Mouse (Mus musculus): ENCODE data around the gene Acap1.
"Not testable (repeated sequence)": the region's sequence is repeated elsewhere in the genome, so short reads cannot be mapped to it uniquely, and the experiment has no call there.

Gene Acap1

DNA sequence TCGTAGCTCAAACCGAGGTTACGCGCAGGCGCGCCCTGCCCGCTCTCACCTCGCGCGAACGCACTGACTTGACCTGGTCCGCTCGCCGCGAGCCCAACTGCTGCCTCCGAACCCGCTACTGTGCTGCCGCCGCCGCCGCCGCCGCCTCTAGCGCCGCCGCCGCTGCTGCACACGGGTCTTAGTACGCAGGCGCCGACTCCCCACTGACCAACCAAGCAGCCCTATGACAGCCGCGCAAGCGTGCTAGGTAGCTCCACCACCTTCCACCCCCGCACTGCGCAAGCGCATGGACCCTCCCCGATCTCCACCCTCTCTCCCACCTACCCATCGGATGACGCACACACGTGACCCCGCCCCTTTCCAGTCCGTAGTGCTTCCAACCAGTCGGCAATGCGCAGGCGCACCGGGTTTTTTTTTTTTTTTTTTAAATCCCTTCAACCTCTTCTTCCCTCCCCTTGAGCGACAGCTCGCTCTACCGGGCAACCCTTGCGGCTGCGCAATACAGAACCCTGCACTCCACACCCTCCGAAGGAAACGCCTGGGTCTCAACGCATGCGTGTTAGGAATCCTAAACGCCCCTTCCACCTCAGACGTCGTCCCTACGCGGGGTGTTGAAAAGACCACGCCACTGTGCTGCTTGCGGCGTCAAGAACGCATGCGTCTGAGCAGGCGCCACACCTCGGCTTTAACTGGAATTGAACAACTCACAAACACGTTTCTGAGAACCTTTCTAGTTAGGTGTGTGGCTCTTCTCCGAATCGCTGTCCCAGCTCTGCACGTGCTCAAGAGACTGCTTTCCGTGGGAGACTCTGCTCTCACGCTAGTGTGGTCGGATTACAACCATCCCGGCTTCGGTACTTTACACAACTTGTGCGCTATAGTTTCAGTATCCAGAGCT is 26.0 kb upstream of the Acap1 start, which contains the start of gene Eif5a:
Gene Eif5a (minus strand): TSS at position 845 of the 898 bp plus-strand sequence.
- DNase-seq (ENCODE audit: low spot score), result peak; percentile 100

DNA sequence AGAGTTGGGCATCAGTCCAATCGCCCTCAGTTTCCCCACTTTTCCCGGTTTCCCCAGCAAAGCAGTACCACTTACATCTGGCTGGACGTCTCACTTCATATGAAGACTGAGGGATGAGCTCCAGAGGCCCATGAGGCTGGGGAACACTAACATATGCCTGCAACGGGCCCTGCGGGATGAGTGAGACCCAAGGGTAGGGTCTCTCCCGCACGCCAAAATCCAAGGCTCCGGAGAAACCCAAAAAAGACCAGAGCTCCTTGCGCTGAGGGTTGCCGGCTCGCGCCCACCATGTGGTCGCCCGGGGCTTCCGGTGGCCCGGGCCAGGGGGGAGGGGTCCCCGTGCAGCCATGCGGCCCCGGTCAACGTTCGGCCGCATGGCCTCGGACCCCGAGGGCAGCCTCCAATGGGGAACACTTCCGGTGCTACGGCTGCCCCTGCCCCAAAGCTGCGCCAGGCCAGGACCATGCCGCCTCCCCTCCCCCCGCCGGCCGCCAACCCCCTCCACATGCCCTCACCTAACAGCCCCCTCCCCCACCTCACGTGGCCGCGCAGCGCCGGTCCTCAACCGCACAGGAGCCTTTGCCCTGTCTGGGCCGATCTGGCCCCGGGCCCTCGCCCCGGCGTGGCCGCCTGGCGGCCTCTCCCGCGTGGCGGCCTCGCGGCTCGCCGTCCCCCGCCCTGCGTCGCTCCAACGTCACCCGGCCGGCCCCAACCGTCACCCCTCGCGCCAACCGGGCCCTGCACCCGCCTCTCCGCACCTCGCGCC is 25.1 kb upstream of the Acap1 start:
- peak; percentile 31 for DNase-seq (ENCODE audit: low spot score)

DNA sequence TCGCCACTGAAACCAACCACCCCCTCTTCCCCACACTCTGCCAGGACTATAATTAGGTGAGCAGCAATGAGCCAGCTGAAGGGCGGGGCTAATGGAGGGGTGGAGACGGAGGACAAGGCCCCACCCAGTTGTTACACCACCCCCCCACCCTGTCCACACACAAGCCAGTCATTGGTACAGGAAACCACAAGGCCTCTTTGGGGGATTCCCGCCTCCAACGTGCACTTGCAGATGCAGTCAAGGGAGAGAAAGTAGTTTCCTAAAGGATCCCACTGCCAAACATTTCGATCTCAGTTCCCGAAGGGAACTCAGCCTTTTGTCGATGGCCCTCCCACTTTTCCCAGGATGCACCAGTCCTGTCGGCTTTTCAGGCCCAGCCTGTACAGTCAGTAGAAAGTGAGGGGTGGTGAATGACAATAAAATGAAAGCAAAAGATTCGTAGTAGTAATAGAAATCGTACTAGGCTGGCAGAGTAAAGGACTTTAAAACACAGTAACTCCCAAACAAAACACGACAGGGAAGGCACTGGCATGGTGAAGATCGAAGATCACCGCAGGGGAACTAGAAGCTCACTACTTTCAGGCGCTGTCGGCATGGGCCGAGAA is 24.4 kb upstream of the Acap1 start:
- peak; percentile 87 for DNase-seq (ENCODE audit: low spot score)

DNA sequence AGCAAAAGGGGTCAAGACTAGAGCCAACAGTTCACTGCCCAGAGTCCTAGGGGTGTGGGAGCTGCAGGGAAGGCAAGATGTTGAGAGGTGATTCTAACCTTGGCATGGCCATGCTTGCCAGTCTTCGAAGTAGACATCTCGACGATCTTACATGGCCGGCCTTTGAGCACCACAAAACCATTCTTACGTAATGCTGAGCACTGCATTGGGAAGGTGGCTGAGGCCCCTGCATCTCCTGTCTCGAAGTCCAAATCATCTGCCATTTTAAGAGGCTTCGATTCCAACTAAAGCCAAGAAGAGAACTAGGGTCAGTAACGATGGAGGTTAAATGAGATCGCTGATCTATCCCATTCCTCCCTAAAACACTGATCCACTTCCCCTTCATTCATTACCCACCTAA is 23.7 kb upstream of the Acap1 start:
- DNase-seq (ENCODE audit: low spot score), result no peak

DNA sequence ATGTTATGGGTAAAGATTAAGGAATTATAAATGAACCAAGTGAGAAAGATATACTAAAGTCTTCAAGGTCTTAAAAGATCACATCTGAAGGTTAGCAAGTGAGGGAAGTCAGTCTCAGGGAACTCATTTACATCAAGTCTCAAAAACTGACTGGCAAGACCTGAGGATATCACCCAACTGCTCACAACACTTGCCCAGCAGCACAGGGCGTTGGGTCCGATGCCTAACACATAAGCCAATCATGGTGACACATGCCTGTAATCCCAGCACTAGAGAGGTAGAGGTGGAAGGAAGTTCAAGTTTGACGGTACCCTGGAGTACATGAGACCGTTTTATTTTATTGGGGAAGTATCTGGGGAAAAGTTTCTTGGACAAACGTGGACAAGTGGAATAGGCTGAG is 22.8 kb upstream of the Acap1 start:
- DNase-seq (ENCODE audit: low spot score), result no peak

DNA sequence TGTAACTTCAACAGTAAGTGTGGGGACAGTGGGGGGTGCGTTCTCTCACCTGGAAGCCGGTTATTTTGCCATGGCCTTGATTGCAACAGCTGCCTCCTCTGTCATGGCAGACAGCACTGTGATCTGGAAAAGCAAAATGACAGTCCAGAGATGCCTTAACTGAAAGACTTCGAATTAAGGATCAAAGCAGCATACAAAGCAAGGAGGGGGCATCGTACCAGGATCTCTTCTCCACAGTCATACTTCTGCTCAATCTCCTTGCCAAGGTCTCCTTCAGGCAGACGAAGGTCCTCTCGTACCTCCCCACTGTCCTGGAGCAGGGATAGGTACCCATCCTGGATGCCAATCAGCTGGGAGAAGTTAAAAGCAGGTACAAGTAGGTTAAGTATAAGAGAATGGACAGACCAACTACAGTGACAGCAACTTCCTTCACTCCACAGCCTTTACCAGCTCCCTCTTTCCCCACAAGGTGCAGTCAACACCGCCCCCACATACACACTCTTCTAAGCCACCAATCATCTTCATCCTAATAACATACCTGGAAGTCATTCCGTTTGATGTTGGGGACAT is 22.1 kb upstream of the Acap1 start:
- DNase-seq (ENCODE audit: low spot score), result no peak

DNA sequence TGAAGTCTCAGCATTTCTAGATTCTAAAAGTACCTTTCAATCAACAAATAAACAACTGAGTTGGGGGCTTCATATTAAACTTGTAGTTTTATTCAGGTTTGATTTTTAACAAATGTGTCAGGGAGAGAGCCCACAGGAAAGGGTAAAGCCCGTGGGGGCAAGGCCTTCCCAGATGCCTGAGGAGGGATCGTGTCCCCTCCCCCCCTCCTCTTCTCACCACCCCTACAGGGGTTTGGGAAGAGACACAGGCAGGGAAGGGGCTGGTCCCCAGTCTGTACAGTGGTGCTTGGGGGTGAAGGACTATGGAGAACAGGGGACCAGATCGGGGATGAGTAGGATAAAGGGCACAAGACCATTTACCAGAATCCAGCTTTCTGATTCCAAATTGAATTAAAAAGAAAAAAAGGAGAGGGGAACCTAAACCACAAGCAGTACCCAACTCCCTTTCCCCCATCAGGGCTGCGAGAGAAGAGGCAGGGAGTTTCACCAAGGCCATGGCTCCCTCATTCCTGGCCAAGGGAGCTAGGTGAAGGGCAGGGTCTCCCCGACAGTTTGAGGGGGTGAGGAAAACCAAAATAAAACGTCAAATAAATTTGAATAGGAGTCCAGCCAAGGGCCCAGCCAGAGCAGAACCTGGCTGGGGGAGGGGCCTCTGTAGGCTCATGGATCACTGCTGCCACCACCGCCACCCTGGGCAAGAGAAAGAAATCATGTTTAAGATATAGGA is 21.5 kb upstream of the Acap1 start:
- DNase-seq (ENCODE audit: low spot score), result not testable (repeated sequence)

DNA sequence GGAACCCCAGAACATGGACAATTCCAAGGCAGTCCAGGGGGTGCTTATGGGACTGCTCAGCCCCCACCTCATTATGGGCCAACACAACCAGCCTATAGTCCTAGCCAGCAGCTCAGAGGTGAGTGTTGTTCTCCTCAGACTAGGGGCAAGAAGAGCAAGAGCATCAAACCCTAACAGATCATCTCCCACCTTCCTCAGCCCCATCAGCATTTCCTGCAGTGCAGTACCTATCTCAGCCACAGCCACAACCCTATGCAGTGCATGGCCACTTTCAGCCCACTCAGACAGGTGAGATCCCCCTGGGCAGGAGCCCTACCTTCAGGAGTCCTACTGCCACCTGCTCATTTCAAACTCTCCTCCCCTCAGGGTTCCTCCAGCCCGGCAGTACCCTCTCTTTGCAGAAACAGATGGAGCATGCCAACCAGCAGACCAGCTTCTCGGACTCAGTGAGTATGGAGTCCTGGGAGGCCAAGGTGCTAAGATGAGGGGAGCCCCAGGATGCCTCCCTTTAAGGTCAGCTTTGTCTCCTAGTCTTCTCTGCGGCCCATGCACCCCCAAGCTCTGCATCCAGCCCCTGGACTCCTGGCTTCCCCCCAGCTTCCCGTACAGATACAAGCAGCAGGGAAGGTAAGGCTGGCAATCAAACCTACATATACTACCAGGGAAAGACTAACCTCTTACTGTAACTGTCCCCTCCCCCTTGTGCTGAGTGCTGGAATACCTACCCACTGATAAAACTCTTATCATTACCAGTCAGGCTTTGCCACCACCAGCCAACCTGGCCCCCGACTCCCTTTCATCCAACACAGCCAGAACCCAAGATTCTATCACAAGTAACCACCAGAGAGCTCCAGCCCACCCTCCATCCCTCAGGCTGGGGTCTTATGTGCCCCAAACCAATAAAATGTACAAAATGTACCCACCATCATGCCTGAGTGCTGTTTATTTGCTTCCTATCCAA is 20.6 kb upstream of the Acap1 start:
- no peak for DNase-seq (ENCODE audit: low spot score)

DNA sequence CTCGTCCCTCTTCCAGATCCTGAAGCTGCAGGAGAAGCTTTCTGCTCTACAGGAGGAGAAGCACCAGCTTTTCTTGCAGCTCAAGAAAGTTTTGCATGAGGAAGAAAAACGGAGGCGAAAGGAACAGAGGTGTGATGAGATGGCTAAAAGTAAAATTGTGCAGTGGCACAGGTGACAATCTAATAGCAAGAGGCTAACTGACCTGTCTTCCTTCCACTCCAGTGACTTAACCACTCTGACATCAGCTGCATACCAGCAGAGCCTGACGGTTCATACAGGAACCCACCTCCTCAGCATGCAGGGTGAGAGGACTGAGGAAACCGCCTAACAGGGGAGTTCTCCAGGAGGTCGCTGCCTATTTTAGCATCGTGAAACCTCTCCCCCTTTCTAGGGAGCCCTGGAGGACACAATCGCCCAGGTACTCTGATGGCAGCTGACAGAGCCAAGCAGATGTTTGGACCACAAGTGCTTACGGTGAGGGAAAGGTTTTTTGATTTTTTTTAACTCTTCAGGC is 19.6 kb upstream of the Acap1 start:
- DNase-seq (ENCODE audit: low spot score), result no peak

DNA sequence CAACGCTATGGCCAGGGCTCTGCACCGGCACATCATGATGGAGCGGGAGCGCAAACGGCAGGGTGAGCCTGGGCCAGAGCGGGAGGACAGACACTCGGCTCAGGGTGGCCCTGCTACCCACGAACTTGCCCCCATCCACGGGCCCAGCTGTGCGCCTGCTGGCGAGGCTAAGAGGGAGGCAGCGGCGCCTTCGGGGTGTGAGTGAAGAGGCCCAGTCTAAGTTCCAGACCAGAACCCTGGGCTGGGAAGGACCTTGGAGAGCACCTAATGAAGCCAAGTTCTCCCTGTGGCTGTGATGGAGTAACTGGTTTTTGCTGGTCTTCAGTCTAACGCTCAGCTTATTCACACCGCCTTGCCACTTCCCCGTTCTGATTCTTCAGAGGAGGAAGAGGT is 19.0 kb upstream of the Acap1 start:
- peak; percentile 69 for DNase-seq (ENCODE audit: low spot score)

DNA sequence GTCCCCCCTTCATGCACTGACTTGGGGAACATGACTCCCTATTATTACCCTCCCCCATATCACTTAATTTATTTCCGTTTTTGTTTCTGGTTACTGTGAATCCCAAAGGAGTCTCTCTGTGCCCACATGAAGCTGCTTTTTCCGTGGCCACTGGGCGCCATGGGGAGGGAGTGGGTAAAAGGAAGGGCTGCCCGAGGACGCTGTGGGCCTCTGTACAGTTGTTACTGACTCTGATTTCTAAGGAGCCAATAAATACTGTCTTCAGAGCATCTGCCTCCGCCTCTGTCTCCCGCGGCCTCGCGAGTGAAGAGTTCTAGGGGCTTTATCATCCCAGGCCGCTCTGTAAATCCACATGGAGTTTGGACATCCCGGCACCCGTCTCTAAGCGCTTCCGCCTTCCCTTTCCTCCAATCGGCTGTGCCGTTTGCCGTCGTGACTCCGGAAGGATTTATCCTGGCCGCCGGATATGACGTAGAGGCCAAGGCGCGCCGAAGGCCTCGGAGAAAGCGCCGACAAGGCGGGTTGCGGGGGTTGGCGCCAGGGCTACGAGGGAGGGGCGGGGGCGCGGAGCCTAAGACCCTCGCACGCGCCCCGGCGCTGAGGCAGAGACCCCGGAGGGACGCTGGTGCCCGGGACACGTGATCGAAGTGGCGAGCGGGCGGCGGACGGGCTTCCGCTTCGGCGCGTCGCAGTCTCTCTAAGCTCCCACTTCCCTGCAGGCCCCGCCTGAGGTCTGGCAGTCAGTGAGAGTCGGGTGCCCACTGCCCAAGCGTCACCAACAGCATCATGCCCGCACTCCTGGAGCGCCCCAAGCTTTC is 18.4 kb upstream of the Acap1 start, which contains the start of gene Gps2:
Gene Gps2 (plus strand): TSS at position 335 of the 818 bp plus-strand sequence.
- peak; percentile 95 for DNase-seq (ENCODE audit: low spot score)

DNA sequence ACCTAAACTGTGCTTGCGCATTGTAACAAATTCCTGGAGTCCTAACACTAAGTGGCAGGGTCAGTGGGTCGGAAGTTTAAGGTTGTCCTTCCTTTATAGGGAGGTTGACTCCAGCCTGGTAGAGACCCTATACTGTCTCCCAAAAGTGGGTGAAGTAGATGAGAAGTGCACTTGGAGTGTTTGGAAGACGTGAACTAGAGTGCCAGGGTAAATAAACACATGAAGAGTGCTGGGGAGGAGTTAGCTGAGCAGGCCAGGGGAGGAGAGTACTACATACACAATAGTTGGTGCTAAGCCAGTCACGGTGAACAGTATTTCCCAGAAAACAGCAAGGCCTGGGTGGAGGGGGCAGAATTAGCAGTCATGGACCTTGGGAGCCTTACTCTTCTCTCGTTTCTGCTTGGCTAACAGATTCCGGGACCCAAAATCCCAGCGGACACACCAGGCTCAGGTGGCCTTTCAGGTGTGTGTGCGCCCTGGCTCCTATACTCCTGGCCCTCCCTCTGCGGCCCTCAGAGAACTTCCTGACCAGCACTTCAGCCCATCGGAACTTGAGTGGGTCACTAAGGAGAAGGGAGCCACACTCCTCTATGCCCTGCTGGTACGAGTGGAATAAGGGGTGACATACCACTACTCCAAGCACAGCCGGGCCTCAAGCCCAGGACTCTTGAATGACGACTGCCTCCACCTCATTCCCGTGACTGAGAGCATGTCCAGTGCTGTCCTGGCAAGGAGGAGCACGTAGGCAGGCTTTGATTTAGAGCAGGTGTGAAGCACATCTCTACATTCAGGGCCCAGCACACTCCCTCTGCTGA is 17.6 kb upstream of the Acap1 start:
- DNase-seq (ENCODE audit: low spot score), result peak; percentile 33

DNA sequence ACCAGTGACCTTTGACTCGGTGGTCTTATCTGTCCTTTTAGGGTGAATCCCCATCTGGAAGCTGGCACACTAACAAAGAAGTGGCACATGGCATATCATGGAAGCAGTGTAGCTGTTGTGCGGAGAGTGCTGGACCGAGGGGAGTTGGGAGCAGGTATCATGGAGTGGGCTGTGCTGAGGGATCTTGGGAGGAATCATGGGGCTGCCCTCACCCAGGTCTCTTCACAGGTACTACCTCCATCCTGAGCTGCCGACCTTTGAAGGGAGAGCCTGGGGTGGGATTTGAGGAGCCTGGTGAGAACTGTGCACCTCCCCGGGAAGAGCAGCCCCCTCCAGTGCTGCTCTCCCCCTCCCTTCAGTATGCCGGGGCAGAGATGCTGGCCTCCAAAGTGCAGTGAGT is 16.4 kb upstream of the Acap1 start:
- no peak for DNase-seq (ENCODE audit: low spot score)

DNA sequence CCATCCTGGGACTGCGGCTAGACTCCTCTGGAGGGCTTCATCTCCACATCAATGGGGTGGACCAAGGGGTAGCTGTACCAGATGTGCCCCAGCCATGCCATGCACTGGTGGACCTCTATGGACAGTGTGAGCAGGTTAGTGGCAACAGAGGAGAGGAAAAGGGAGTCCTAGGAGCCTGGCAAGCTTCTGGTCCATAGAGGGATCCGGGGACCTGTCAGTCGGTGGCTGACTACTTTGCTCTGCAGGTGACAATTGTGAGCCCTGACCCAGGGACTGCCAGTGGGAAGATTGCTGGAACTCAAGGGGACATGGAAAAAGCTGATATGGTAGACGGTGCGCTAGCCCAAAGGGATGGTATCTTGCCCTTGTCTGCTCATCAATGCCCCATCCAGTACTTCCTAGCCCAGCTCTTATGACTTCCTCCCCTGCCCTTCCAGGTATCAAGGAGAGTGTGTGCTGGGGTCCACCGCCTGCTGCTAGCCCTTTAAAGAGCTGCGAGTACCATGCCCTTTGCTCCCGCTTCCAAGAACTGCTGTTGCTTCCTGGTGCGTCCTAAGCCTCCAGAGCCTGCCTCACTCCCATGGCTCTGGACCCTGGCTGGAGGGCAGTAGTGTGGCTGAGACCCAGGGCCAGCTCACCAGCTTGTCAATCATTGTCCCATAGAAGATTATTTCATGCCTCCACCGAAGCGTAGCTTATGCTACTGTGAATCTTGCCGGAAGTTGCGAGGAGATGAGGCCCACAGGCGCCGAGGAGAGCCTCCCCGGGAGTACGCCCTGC is 15.6 kb upstream of the Acap1 start:
- no peak for DNase-seq (ENCODE audit: low spot score)

DNA sequence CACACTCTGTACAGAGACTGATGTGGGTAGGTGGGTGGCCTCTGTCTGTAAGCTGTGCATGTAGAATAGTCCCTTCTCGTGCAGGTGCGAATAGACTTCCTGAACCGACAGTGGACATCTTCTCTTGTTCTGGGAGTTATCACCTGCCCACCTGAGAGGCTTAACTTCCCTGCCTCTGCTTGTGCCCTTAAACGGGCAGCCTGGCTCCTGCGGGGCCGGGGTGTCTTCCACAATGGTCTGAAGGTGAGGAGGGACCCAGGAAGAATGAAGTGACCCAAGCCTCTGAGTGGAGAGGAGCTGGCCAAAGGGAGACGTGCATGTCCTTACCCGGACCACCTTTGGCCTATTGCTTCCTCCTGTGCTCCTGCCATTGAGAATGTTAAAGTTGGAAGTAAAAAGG is 14.8 kb upstream of the Acap1 start:
- DNase-seq (ENCODE audit: low spot score), result no peak

DNA sequence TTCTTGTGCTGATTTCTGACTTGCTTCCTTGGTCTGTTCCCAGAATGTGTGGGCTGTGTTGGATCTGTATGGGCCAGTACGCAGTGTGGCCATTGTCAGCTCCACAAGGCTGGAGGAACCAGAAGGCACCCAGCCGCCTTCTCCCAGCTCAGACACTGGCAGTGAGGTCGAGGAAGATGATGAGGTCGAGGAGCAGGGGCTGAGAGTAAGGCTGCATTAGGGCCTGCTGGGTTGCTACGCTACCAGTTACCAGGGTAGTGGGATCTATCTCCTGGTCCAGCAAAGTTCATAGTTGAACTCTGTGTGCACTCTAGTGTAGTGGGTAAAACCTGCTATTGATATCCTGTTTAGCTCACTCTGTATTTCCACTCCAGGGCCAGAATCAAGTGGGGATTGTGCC is 13.8 kb upstream of the Acap1 start:
- no peak for DNase-seq (ENCODE audit: low spot score)

DNA sequence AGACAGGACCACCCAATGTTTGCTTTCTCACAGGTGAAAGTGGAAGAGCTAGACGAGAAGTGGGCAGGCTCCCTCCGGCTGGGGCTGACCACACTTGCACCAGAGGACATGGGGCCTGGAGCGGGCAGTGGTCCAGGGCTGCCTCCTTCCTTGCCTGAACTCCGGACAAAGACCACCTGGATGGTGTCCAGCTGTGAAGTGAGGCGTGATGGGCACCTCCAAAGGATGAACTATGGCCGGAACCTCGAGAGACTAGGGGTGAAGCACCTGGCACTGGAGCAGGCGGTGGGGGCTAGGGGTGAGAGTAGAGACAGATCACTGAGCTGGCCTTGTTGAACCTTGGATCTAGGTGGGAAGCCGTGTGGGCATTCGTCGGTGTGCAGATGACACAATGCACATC is 13.3 kb upstream of the Acap1 start:
- no peak for DNase-seq (ENCODE audit: low spot score)

DNA sequence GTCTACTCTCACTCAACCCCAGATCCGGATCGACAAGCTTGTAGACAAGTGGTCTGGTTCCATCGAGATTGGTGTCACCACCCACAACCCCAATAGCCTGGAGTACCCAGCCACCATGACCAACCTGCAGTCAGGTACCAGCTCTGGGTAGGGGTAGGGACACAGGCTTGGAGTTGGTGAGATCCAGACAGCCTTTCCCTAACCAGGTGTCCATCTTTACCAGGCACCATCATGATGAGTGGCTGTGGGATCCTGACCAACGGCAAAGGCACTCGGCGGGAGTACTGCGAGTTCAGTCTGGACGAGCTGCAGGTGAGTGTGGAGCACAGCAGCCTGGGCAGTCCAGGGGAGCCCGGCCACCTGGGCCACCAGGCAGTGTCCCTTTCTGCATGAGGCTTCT is 9.0 kb upstream of the Acap1 start:
- no peak for DNase-seq (ENCODE audit: low spot score)

All from adipocyte (in vitro differentiated cells).